Mouse (Mus musculus): ENCODE results near the gene Itih5. TPM values are rescaled to one million over a fixed set of nuclear protein-coding genes. Genes with fewer than 3 reads are reported as not detected.

The Itih5 gene
- polyA plus RNA-seq (2017; shearing (Covaris generic)), result 12.9 TPM

DNA sequence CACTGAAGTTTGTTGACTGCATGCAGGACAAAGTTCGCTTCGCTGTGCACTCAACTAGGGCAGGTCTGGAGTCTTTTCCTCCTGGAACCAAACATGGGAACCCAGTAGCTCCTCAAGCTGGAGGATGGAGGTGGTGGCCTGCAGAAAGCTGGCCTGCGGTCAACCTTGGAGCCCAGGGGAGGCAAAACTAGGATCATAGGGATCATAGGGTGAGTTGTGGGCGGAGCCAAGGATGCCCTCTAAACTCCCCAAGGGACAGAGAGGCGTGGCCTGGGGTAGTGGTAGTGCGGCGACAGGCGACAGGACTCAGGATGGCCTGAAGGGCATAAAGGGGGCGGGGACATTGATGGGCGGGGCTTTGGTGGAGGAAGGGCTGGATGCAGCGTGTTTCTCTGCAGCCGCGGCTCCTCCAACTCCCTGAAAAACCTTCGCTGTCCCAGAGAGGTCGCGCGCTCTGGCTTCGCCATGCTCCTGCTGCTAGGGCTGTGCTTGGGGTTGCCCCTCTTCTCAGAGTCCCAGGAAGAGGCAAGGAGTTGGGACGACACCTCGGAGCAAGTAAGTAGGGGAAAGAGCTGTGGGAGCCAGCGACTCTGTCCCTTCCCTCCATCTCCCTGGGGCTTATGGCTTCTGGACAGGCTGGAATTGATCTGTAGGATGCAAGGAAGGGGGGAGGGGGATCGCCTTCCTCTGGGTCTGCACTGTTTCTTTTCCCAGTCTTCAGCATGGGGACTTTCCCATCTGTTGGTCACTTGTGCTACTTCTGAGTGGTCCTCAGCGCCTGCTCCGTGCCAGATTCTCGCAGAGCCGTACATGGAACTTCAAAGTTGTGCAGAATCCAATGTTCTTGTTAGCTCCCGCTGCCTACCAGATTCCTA is at the start of gene Itih5:
TSS of gene Itih5 (plus strand) at position 371 of the 875 bp plus-strand sequence.

DNA sequence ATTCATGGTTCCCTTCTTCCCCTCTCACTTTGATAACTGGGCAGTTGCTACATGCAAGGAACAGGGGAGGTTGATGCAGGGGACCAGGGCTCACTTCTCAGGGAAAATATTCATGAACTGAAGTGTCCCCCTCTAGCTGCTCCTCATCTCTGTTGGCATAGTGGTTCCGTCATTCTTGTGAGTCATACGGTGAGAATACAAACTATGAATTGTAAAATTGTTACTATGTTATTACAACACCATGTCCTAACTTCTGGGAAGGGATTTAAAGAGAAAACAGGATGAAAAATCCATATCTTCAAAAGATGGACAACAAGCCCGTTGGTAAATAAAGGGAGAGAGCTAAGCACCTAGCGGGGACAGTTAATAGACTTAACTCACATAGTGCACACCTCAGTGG is 22.1 kb upstream of the Itih5 start, which contains the start of gene Itih2:
TSS of gene Itih2 (minus strand) at position 101 of the 400 bp plus-strand sequence.

Other genes with a start within 250 kb of the Itih5 start
- 26.1 TPM for gene Taf3, start 105.0 kb upstream of the Itih5 start, polyA plus RNA-seq (2017; shearing (Covaris generic))
- gene Atp5c1, start 73.1 kb upstream of the Itih5 start, polyA plus RNA-seq (2017; shearing (Covaris generic)), result 438 TPM
- 39.5 TPM for gene Kin, start 73.0 kb upstream of the Itih5 start, polyA plus RNA-seq (2017; shearing (Covaris generic))
- not detected for gene Itih2, start 22.2 kb upstream of the Itih5 start, polyA plus RNA-seq (2017; shearing (Covaris generic))
- 6.5 TPM for gene Sfmbt2, start 216.9 kb downstream of the Itih5 start, polyA plus RNA-seq (2017; shearing (Covaris generic))